Mouse (Mus musculus) adipocyte (in vitro differentiated cells): ENCODE results near the gene Vmn1r211.
"Not testable (repeated sequence)": the region's sequence is repeated elsewhere in the genome, so short reads cannot be mapped to it uniquely, and the experiment has no call there.

Experiments
- DNase-seq: peaks from one replicate; pipeline ENCODE4 v3.0.0-alpha.2; 2016; ENCODE audit warnings: low spot score

Vmn1r211 gene

GRCm38 (mm10) chr13:22857461-22857860 is at the start of gene Vmn1r211:
Gene Vmn1r211, minus strand, starts transcription at chr13:22857561.
- no peak for DNase-seq

GRCm38 (mm10) chr13:22884105-22884504 is 26.7 kb upstream of the Vmn1r211 start, which contains the start of gene Vmn1r212:
Gene Vmn1r212, minus strand, starts transcription at chr13:22884205.
- no peak for DNase-seq

- DNase-seq: no peak
Measured at GRCm38 (mm10) chr13:22879257-22879656, 21.9 kb upstream of the Vmn1r211 start.

GRCm38 (mm10) chr13:22854760-22855159 is 2.6 kb downstream of the Vmn1r211 start:
- DNase-seq: no peak

- DNase-seq: no peak
Measured at GRCm38 (mm10) chr13:22846798-22847197, 10.6 kb downstream of the Vmn1r211 start.

GRCm38 (mm10) chr13:22844304-22844703 is 13.1 kb downstream of the Vmn1r211 start:
- DNase-seq: not testable (repeated sequence)

- no peak for DNase-seq
Measured at GRCm38 (mm10) chr13:22831248-22831647, 26.1 kb downstream of the Vmn1r211 start, which contains the start of gene Vmn1r210. Gene Vmn1r210, minus strand, starts transcription at chr13:22831348.

- not testable (repeated sequence) for DNase-seq
Measured at GRCm38 (mm10) chr13:22829395-22829794, 28.0 kb downstream of the Vmn1r211 start.

GRCm38 (mm10) chr13:22821601-22822000 is 35.8 kb downstream of the Vmn1r211 start:
- DNase-seq: not testable (repeated sequence)

GRCm38 (mm10) chr13:22809582-22809981 is 47.8 kb downstream of the Vmn1r211 start, which contains the start of gene Vmn1r209:
Gene Vmn1r209, minus strand, starts transcription at chr13:22809682.
- DNase-seq: not testable (repeated sequence)
